Mouse (Mus musculus) embryonic stem cell, embryonic (primary cell): ENCODE data around the gene Avpr1a.

Source experiments
- CTCF ChIA-PET, 4 experiments: fragments of 300-600 bp in 2 of 4; fragments of 350-600 bp in 2 of 4; sonication (Branson Sonifier 250); formaldehyde crosslinking; loops; one replicate each; lab custom pipeline; 2022; ENCODE audit warnings: inconsistent platforms in 2 of 4; lab: Charles Lee
- POLR2A ChIA-PET, 4 experiments: fragments of 300-600 bp in 2 of 4; fragments of 350-600 bp in 2 of 4; sonication (Branson Sonifier 250); formaldehyde crosslinking; loops; one replicate each; lab custom pipeline; 2022; ENCODE audit warnings: antibody characterized with exemption in 4 of 4, inconsistent platforms in 1 of 4; lab: Charles Lee

The Avpr1a gene

DNA sequence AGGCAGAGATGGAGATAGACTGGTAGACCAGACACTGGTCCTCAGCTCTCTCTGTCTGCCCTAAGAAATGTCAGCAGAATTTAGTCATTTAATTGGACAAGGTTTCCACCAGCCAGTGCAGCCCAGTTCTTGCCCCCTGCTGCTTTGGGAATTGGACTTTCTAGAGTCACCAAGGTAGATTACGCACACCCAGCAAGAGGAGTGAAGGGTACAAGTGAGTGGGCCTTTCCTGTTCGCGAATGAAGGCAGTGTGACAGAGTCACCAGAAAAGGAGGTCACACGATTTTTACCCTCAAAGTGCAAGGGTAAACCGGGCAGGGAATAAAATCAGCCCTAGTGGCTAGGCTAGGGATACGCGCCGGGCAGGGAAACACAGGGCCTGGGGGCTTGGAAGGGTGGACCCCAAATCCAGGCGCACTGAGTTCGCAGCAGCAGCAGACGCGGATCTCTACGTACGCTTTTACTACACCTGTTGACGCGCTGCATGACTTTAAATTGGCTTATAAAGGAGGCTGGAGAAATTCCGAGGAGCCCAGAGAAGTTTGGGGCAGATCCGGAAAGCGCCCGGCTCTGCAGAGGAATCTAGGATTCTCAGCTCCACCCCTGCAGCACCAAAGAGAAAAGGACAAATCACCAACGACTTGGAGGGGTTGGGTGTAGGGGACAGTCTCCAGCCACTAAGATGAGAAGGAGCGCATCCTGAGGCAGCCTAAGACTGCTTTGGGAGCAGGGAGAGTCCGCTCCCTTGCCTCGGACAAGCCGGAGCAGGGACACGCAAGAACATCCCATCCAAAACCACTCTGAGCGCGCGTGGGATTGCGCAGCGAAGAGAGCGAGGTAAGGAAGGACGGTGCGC lies at the start of gene Avpr1a:
TSS of gene Avpr1a (plus strand) at position 639 of the 856 bp plus-strand sequence.
- CTCF ChIA-PET: interaction anchor here in 3 of 4 experiments (0.6 to 1.5 kb wide), 4 partner anchors 77 to 347 kb away, joined by 3 to 4 read pairs (median 4); no protein-coding TSS in a partner anchor
- POLR2A ChIA-PET: interaction anchor here in 3 of 4 experiments (0.6 to 0.7 kb wide), 3 partner anchors 535 to 1374 kb away, joined by 3 read pairs; no protein-coding TSS in a partner anchor

- CTCF ChIA-PET: no interaction called here
Measured at GRCm38 (mm10) chr10:122402270-122402669, 46.0 kb upstream of the Avpr1a start.

GRCm38 (mm10) chr10:122406333-122406732 lies 42.0 kb upstream of the Avpr1a start:
- ChIA-PET CTCF (interaction anchor here in 1 of 4 experiments (0.6 kb wide), 2 partner anchors 79 to 778 kb away, joined by 3 read pairs; no protein-coding TSS in a partner anchor), POLR2A (no interaction called here)

More at GRCm38 (mm10) chr10:122402270-122402669, 46.0 kb upstream of the Avpr1a start:
- POLR2A ChIA-PET: no interaction called here

GRCm38 (mm10) chr10:122408697-122409409 lies 39.4 kb upstream of the Avpr1a start:
- POLR2A ChIA-PET: no interaction called here

DNA sequence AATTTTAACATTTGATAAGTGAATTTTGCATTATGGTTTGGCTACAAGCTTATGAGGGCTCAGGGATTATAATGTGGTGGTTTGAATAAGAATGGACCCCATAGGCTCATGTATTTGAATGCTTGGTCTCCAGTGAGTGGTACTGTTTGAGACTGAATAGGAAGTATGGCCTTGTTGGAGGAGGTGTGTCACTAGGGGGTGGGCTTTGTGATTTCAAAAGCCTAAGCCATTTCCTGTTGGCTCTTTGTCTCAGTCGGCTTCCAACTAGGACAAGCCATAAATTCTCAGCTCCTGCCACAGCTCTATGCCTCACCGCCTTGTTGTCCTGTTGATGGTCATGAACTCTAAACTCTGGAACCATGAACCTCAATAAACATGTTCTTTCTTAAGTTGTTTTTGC lies 37.5 kb upstream of the Avpr1a start:
- ChIA-PET POLR2A (interaction anchor here in 1 of 4 experiments (0.7 kb wide), 1 partner anchor 51 kb away, joined by 3 read pairs; no protein-coding TSS in a partner anchor), CTCF (no interaction called here)

More at GRCm38 (mm10) chr10:122408697-122409409, 39.4 kb upstream of the Avpr1a start:
- CTCF ChIA-PET: no interaction called here

DNA sequence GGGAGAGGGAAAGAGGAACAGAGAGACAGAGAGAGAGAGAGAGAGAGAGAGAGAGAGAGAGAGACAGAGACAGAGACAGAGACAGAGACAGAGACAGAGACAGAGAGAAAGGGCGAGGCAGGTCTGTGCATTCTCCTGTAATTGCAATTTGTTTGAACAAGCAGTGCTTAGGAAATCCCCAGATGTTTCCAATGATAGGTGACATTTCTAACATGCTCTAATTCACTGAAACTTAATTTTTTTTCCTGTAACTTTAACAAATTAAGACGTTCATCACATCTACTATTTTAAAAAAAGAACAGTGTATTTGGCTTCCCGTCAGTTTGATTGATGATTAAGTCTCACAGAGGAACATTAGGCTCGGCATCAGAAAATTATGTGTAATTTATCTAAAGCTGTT lies 15.6 kb upstream of the Avpr1a start:
- ChIA-PET POLR2A (no interaction called here), CTCF (no interaction called here)

DNA sequence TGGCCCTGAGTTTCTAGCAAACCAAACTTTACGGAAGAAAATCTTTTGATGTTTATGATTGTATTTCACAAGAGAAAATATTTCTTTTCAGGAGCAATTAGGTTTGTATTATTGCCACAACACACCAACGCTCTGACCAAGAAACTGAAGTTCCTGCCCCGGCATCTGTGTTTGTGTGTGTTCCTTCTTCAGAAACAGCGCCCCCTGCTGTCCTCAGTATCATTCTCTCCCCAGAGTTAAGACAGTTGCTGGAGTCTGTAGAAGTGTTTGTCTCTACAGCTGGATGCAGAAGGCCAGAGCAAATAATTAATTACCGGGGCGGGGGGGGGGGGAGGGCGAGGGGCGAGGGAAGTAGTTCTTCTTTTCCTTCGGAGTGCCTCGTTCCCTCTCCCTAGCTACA lies 1.0 kb upstream of the Avpr1a start:
- CTCF ChIA-PET: interaction anchor here in 3 of 4 experiments (0.6 to 1.5 kb wide), 3 partner anchors 78 to 346 kb away, joined by 3 to 4 read pairs (median 4); no protein-coding TSS in a partner anchor
- POLR2A ChIA-PET: interaction anchor here in 1 of 4 experiments (0.6 to 0.7 kb wide), 2 partner anchors 160 to 1365 kb away, joined by 3 read pairs; no protein-coding TSS in a partner anchor

GRCm38 (mm10) chr10:122448717-122449611 lies 665 bp downstream of the Avpr1a start:
- ChIA-PET CTCF (interaction anchor here in 2 of 4 experiments (0.6 to 1.5 kb wide), 2 partner anchors 77 to 342 kb away, joined by 3 read pairs; no protein-coding TSS in a partner anchor), POLR2A (interaction anchor here in 3 of 4 experiments (0.6 to 0.7 kb wide), 3 partner anchors 352 to 1375 kb away, joined by 3 read pairs; partner anchors contain the start of gene Rxylt1 (in 1 of the 3))

- CTCF ChIA-PET: no interaction called here
- POLR2A ChIA-PET: no interaction called here
Measured at GRCm38 (mm10) chr10:122449856-122450255, 1.6 kb downstream of the Avpr1a start.

DNA sequence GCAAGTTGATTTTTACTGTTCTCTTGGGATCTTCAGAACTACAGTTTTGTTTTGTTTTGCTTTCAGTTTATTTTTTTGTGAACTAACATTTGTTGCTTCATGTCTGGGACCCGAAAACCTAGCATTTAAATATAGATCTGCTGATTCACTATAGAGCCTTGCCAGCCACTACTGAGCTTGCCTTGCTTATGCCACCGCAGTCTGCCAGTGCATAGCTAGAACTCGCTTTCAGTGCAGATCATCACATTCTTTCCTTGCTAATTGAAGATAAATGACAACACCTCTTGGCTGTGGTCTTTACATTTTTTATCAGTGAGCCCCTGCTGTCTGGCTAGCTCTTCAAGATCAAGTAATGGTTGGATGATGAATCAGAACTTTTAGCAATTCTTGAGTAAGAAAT lies 5.2 kb downstream of the Avpr1a start:
- ChIA-PET CTCF (interaction anchor here in 1 of 4 experiments (0.6 kb wide), 1 partner anchor 270 kb away, joined by 3 read pairs; no protein-coding TSS in a partner anchor), POLR2A (no interaction called here)

GRCm38 (mm10) chr10:122455793-122456192 lies 7.5 kb downstream of the Avpr1a start:
- CTCF ChIA-PET: no interaction called here
- POLR2A ChIA-PET: no interaction called here

GRCm38 (mm10) chr10:122476846-122477245 lies 28.5 kb downstream of the Avpr1a start:
- CTCF ChIA-PET: interaction anchor here in 1 of 4 experiments (0.5 to 0.6 kb wide), 2 partner anchors 173 to 1050 kb away, joined by 3 to 7 read pairs; no protein-coding TSS in a partner anchor
- POLR2A ChIA-PET: no interaction called here

GRCm38 (mm10) chr10:122498551-122498950 lies 50.3 kb downstream of the Avpr1a start:
- ChIA-PET POLR2A (no interaction called here), CTCF (no interaction called here)

GRCm38 (mm10) chr10:122499306-122499705 lies 51.0 kb downstream of the Avpr1a start:
- POLR2A ChIA-PET: no interaction called here
- CTCF ChIA-PET: no interaction called here
